Mouse (Mus musculus) left cerebral cortex, adult 8-10 months (tissue): ENCODE measurements around the gene Erbb4. TPM values are rescaled to one million over a fixed set of nuclear protein-coding genes. Genes with fewer than 3 reads are reported as not detected.
"Not testable (repeated sequence)": the region's sequence is repeated elsewhere in the genome, so short reads cannot be mapped to it uniquely, and the experiment has no call there.

Experiments
- DNase-seq, 2 experiments: peaks; one replicate each; pipeline ENCODE4 v3.0.0; 2022; ENCODE audit warnings: low spot score in 2 of 2
- total RNA-seq, 4 experiments: library from RNA; stranded (reverse); gene quantifications; 2 replicates each; pipeline ENCODE4 v1.2.4; 2022

The Erbb4 gene
- total RNA-seq, 4 experiments from 2014 or later, result 50.5 to 68.5 (median 57.1) TPM

DNA sequence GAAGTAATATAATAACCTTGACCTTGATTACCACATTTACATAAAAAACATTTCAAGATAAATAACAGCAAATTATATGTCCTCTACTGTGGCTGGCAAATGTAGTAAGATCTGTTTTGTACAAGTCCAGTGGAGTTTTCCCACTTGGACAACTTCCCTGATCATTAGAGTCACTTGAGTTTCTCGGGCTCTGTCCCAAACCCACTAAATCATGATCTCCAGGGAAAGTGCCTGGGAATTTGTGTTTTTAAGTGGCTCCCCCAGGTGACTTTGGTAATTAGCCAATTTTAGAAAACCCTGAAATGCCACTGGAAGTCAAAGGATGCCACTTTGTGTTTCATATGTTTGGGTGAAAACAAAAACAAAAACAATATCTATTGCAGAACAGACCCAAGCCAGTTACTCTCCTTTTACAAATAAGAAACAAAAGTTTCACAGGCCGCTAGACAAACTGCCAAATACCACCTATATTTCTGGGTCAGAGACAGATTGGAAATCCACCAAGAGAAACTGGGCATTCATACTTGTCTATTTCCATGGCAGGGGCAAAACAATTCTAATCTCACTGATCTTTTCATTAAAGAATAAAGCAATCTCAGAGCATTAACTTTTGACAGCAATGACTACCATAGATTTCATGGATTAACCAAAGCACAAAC, 234.8 kb downstream of the Erbb4 start:
- no peak for DNase-seq

DNA sequence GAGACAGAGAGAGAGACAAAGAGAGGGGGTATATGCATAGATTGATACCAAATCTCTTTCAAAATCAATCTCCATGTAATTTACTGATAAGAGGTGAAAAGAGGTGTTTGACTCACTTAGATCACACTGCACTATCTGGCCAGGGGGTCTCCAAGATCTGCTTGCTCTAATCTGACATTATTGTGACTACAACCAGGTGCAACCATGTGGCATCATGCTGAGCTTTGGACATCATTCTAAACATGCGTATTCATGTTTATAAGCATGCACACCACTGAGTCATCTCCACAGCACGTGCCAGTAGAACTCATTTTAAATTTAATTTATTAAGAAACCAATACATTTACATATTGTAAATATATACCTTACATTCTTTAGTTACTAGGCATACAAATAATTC, 247.5 kb downstream of the Erbb4 start:
- no peak for DNase-seq

DNA sequence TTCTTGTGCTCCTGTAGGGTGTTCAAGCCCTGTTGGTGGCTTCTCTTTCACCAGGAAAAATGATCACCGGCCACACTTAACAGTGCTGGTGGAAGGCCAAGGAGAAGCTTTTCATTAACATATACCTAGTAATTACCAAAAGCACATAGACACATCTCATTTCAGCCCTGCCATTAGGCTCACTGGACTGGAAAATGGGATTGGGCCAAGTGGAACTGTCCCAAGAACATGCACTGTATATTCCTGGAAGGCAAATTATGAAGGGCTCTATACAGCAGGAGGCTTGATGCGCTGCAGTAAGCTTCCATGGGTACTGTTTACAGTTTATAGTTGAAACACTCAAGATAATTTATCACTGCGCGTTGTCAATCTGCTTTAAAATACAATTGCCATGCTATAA, 248.4 kb downstream of the Erbb4 start:
- DNase-seq, result no peak

DNA sequence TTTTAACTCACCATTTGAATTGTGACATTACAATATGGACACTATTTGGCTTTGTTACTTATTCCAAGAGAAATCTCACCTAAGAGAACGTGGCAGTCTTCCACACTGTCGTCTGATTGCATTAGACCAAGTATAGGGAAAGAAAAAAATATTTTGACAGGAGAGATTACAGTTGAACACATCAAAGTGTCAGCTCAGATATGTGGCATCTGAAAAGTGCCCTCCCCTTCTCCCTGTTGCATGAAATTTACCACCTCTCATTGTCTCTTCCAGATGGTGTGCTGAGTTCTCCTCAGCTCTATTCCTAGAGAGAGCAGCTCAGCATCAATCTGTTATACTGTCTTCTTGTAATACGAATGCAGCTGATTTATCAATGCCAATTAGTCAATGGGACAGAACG, 268.5 kb downstream of the Erbb4 start:
- no peak for DNase-seq

DNA sequence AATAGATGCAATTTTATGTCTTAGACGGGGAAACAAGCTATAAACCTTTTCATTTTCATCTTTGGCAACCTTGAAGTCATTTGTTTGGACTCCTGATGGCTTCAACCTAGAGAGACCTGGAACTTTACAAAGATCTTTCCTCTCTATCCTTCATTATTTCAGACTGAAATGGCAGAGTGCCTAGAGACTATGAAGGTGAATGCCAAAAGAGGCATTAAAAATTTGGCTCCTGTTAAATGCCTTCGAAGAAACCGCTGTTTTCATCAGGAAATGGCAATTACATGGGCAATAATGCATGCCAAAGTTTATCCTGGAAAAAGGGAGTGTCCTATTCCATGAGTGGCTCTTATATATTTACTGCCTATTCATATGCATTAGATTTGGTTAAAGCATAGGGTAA, 273.2 kb downstream of the Erbb4 start:
- DNase-seq, result no peak

DNA sequence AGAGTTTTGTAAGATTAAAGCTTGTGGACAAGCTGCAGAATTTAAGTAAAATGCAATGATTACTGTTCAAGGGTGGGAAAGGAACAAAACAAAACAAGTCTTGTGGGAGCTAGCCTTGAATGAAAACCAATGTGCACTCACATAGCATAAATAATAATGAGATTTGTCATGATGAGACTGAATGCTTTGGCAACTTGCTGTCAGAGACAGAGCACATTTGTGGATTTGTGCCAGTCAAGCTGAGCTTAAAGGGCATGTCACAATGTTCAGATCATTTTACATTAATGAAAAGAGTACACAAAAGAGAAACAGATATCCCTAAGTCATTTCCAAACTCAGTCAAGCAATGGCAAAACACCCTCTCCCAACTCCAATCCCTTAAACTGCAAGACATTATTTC, 275.8 kb downstream of the Erbb4 start:
- DNase-seq, result no peak

DNA sequence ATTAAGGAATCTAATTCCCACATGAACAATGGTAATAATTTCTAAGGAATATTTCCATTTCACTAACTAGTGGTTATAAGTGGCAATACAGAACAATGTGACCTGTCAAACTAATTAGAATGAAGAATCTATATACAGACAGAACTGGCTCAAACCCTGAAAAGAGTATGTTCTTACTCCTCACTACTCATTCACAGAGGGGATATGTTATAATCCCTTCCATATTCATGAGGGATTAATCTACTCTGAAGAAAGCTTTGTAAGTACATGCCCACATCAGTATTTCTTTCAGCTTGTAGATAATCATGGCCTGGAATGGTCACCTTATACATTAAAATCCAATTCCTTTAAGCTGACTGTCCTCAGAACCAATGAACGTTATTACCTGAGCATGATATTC, 276.3 kb downstream of the Erbb4 start:
- no peak for DNase-seq

DNA sequence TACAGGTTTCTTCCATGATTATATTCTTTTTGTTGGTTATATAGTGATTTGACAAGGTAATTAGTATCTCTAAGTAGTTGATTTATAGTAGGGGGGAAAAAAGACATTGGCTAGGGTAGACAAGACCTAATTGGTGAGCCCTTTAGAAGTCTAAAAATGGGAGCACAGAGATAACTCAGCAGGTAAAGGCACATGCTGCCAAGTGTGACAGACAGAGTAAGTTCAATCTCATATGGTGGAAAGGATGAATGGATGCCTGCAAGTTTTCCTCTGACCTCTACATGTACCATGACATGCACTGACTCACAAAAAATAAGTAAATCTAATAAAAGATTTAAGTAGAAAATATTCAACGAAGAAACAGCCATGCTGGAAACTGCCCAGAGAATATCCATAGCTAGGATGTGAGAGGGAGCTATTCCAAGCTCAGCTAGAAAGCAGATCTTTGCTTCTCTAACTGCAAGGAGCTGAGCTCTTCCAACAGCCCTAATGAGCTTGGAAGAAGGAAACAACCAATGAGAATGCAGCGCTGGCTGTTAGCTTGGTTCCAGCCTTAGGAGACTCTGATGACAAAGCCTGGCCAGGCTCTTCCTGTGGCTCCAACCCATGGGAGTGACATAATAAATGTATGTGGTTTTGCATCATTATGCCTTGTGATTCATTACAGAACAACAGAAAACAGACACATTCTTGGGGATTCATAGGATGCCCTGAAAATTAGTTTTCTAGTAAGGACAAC, 277.2 kb downstream of the Erbb4 start:
- no peak for DNase-seq

DNA sequence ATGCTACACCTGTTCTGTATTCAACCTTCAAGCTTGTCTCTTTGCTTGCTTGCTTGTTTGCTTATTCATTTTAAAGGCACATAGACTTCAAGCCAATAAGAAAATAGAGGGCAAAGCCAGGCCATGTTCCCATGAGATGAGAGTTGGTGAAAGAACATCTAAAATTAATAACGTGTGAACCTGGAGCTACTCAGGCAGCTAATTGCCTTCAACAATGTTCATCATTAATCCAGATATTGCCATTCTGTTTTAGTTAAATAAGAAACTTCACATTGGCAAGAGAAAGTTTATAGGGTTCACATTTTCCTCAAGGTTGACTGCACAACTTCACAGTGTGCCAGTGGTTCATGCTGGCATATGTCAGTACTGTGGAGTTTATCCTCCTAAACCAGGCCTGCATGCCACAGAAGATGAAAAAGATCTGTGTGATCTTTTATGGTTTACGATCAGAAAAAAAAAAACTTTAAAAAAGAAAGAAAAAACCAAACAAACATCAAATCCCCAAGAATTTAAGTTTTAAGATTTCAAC, 284.7 kb downstream of the Erbb4 start:
- no peak for DNase-seq

DNA sequence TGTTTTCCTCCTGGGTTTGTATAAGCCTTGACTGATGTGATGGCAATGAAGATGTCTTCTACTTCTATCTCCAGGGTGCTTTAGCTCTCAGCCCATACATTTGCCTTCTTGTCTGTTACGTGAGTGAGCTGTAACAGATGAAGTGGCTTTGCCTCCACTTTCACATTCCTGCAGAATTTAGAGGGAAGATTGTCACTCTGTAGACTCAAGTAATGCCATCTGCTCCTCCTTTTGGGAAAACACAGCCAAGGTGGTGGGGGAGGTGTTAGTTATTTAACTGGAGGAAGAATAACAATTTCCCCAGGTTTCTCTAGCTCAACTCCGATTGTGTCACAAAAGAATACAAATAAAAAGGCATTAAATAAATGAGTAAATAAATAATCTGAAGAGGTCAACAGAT, 301.1 kb downstream of the Erbb4 start:
- DNase-seq, result no peak

DNA sequence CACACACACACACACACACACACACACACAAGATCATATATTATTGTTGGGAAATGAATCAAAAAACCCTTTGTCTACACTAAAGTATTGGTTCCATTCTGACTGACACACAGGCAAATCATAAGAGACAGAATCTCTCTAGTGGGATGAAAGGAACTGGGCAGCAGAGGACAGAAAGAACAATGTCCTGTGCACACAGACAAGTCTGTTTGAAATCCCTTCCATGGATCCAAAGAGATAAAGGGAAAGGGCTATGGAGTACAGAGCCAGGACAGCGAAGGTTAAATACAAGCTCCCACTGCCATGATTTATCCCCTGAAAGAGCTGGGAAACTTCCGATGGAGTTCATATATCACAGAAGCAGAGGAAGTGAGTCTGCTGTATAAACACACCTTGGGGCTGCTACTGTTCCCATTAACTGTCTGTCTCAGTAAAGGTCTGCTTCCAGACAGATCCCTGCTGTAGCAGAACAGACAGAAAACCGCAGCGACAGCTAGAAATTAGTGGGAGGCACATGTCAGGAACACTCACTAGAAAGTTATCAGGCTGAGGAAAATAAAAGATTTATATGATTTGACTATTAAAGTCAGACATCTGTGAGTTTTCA, 320.3 kb downstream of the Erbb4 start:
- DNase-seq, result no peak

DNA sequence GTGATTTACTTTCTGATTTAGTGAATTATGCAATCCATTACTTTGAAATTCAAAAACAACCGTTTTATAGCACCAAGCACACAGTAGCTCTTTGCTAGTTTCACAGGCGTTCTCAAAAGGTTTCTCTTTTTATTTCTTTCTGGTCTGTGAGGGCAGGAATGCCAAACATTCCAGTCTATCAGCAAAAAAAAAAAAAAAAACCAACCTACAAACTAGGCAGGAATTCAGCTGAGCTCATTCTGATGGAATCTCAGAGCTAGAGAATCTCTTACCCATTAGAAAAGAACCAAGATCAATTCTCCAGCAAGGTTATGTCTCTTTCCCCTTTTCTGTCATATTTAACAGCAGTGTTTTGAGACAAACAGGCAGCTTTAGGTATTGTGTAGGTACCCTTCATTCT, 327.2 kb downstream of the Erbb4 start:
- no peak for DNase-seq

DNA sequence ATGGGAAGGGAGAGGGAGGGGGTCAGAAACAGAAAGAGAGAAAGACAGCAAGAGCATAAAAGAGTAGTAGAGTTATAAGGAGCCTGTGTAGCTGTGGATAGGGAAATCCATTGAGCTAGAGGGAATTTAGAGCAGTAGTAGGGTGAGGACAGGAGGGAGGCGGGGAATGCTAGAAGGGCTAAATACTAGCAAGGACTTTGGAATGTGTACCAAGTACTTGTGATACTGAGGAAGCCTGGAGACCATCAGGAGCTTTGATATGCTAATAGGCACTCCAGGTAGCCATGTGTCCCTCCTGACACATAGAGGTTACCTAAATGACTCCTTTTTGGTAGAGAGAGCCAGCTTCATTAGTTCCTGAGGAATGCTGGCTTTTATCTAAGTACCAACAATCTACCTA, 327.8 kb downstream of the Erbb4 start:
- DNase-seq, result no peak

DNA sequence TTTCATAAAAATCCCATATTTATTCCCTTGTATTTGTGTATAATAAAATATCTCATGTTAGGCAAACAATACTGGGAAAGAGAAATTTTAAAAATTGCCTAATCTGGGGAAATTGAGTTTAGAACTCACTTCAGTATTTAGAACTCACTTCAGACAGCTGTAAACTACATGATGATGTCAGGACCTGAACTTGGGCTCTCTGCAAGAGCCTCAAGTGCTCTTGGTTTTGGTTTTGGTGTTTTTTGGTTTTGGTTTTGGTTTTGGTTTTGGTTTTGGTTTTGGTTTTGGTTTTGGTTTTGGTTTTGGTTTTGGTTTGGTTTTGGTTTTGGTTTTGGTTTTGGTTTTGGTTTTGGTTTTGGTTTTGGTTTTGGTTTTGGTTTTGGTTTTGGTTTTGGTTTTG, 341.8 kb downstream of the Erbb4 start:
- DNase-seq, result not testable (repeated sequence)

DNA sequence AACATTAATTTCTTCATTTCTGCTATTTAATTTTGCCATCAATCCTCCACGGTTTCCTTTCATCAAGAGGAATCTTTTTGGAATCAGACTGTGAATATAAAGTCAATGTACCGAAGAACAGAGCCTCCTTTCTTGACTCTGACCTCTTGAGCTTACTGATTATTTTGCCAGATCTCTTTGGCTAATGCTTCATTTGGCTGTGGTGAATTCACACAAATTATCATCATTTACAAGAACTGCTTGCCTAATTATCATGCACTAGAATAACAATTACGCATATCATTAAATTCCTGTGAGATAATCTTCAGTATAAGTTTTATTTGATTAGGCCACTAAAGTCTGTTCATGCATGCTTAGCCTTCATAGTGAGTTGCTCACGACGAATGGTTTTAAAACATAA, 345.4 kb downstream of the Erbb4 start:
- DNase-seq, result no peak

DNA sequence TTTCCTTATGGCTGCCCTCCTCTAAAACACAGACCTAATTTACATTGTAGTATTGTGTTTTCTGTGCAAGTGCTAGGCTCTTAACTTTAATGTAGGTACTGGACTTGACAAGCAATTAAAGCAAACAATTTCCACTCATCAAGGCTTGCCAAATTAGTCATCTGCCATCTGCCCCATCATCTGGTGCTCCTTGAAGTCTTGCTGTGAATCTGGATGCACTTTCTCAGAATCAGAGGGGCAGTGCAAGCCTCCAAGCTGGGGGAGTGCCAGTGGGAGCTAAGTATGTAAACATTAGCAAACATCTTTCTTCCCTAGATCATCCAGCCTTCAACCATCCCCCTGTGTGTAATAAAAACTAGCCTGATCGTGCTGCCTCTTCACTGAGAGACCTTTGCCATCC, 358.9 kb downstream of the Erbb4 start:
- peak in 1 of 2 experiments; percentile 24 for DNase-seq

DNA sequence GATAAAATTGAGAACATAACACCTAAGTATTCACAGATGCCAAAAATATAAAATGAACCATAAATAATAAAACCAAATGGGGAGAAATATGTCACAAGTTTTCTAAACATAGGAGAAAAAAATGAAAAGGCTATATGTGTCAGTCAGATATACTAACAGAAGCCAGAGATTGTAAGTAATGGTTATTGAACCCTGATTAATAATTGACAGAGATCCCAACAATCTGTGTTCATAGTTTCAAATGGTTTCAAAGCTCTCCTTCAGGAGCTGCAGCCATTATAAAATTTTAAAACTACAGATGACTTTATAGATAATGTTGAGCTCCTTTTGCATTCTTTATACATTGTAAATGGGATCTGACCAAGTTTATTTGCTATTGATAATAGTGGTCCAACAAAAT, 426.4 kb downstream of the Erbb4 start:
- DNase-seq, result no peak

DNA sequence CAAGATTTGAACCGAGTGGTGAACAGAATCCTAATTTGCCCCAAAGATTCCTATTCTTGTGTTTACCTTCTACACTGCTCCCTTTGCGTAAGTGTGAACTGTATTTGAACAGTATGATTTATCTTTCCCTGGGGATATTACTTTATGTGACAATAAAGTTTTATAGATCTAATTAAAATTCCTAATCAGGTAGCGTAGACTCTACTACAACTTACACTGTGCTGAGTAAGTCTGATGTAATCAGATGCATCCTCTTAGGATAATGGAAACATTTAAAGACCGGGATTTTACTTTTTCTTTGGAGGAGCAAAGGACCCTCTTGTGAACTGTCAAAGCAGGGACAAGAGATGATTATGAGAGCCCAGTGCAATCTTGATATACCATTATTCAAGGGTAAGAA, 433.2 kb downstream of the Erbb4 start:
- no peak for DNase-seq

DNA sequence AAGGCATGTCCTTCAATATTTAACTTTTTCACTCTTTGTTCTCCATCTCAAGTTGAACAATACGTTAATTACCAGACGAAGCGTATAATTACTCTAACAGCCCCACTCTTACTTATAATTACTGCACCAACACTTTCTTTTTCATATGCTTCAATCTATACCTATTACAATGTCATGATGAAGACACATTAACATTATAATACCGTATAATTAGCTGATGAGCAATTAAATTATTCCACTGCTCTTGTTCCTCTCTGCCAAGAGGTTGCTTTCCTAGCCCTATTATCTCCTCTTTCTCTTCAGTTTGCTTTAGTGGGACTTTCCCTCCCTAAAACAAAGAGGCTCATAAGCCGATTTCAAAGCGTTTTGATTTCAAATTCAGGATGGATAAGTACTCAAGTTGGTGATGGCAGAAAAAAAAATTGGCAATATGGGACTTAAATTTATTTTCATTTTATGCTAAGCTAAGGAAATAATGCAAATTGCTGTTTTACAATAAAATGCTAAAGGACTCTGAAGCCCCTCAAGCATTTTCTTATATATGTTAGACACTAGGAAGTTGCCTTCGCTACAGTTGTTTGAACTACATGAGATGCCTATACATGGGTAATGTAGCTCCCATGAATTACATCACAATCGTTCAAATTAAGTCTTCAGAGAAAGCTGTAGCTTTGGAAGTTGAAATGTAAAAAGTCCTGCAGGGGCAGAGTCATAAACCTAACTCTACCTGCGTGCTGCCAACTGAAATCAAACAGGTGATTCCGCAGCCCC, 440.8 kb downstream of the Erbb4 start:
- no peak for DNase-seq

DNA sequence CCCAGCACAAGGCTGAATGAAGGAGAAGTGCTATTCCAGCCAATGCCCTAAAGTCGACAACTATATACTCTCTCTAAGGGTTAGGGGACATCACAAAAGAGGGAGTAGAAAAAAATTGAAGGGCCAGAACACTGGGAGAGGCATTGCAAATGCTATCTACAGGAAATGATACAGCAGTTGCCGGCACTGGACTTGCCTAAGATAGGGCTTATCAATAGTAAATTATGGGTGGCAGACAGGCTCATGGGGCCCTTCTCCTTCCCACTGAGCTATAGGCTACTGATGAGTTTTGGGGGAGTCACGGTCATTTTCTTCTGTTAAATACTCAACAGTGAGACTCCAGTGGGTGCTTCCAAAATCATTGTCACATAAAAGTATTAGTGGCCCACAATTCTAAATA, 517.4 kb downstream of the Erbb4 start:
- DNase-seq, result no peak

DNA sequence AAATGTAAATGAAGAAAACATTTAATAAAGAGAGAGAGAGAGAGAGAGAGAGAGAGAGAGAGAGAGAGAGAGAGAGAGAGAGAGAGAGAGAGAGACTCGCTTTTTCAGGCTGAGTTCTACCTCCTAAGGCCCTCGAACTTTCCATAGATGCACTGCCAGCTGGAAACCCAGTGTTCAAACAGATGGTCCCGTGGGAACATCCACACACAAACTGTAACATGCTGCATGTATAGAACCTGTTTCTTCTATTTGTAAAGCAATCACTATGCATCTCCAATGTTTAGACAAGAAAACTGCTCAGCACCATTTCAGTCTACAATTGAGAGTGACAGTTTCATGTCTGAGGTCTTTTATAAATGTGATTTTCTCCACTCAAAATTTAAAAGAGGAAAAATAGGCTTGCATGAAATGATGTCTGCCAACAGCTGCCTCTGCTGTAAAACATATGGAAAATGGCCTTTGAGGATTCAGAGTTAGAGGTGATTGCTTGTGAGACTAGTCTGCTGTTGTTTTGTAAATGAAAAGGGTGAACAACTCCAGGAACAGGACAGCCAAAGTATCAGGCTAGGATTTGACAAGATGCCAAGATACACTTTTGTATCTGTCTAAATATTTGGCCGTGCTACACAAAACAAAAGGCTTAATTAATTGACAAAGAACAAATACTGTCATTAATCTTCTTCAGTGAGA, 533.9 kb downstream of the Erbb4 start:
- DNase-seq, result no peak
